13 mouse cellular contexts compared by ENCODE assay signal in the genomic region with DNA sequence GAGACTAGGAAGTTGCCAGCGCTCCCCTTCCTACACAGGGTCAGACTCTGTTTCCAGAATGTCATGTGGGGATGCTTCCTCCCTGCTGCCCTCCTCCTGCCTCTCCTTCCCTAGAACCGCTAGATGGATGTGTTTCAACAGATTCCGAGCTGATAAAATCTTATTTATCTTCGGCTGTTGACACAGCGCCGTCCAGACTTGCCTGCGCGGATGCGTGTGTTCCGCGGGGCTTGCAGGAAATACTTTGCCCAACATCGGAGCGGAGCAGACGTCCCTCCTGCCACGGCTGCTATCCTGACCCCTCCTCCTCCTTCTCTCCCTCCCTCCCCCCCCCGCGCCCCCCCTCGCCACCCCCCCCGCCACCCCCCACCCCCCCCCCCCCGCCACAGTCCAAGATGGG. TPM values are rescaled to one million over a fixed set of nuclear protein-coding genes. Genes with fewer than 3 reads are reported as not detected.
DNase-seq lines count a peak whose midpoint lies in the region; ATAC-seq lines count a peak whose summit lies in the region.
"Had no signal": no experiment of that assay in that cellular context is flagged by ENCODE, and none has a peak within 500 bp of the region (broad histone marks: within the 10 kb centered on the region; RNA-seq: fewer than 3 reads in every experiment).

No protein-coding gene starts in this region.

- peaks cover 32% of the 10 kb centered on the region for H3K27me3 ChIP-seq in limb, embryonic 11.5 days (ENCODE audit: control insufficient read depth, insufficient read depth, low read length)
- peaks cover 59% of the 10 kb centered on the region for H3K27me3 ChIP-seq in limb, embryonic 10.5 days (ENCODE audit: low read depth, poor library complexity, severe bottlenecking)
- H3K27me3 ChIP-seq in forebrain, embryonic 13.5 days: peaks cover 41% of the 10 kb centered on the region
- peaks cover 26% of the 10 kb centered on the region for H3K27me3 ChIP-seq in hindbrain, embryonic 16.5 days (replicated peaks; ENCODE audit: control insufficient read depth, insufficient read depth, low read length)
- peaks cover 49% of the 10 kb centered on the region for H3K27me3 ChIP-seq in neural tube, embryonic 13.5 days

- no peak for ATAC-seq in limb, embryonic 11.5 days (ENCODE audit: insufficient number of reproducible peaks, low FRiP score, low TSS enrichment, low read depth)
- ATAC-seq in forebrain, embryonic 13.5 days: no peak
- no peak for ATAC-seq in hindbrain, embryonic 16.5 days
- no peak for ATAC-seq in neural tube, embryonic 13.5 days (ENCODE audit: low read depth)

- H3K4me3 ChIP-seq in limb, embryonic 11.5 days (ENCODE audit: low read depth, low read length): no peak overlapping the region
- H3K4me3 ChIP-seq in limb, embryonic 10.5 days: no peak overlapping the region
- H3K4me3 ChIP-seq in forebrain, embryonic 13.5 days: peak overlapping the region; percentile 11; the same call in 1 of the 2 replicates
- H3K4me3 ChIP-seq in hindbrain, embryonic 16.5 days (ENCODE audit: low read length): peak overlapping the region; percentile 19; the same call in 1 of the 2 replicates
- peak overlapping the region; percentile 16; the same call in 1 of the 2 replicates for H3K4me3 ChIP-seq in neural tube, embryonic 13.5 days
- H3K4me3 ChIP-seq: heart, adult 2 months had no signal

- no peak overlapping the region for H3K9ac ChIP-seq in limb, embryonic 11.5 days (ENCODE audit: low read length)
- no peak overlapping the region for H3K9ac ChIP-seq in forebrain, embryonic 13.5 days
- H3K9ac ChIP-seq in hindbrain, embryonic 16.5 days (ENCODE audit: low read depth, low read length): no peak overlapping the region; the same call in 1 of the 2 replicates
- H3K9ac ChIP-seq in neural tube, embryonic 13.5 days: 0 out of 2 replicates have a peak overlapping the region, but pooled peaks have one; percentile 34
- H3K9ac ChIP-seq: lung, embryonic 14.5 days had no signal

- peak; percentile 26 for DNase-seq in limb, embryonic 11.5 days (ENCODE audit: low spot score)
- no peak for DNase-seq in limb, embryonic 10.5 days (ENCODE audit: low spot score)
- no peak for DNase-seq in testis, postnatal 10 days (ENCODE audit: low spot score)
- no peak for DNase-seq in cerebellum, adult 11 months
- DNase-seq in spleen, postnatal 36 days (ENCODE audit: low spot score in 2 of 2): no peak
- DNase-seq: heart, adult 2 months; layer of hippocampus, adult 9-11 months; spleen, adult 18-20 months had no signal

- WGBS in limb, embryonic 11.5 days: under 1% methylated on average over 15 of the region's 20 CpGs
- under 1% methylated on average over 15 of the region's 20 CpGs for WGBS in limb, embryonic 10.5 days
- WGBS in forebrain, embryonic 13.5 days: under 1% methylated on average over 16 of the region's 20 CpGs
- WGBS in hindbrain, embryonic 16.5 days: 3% methylated on average over 16 of the region's 20 CpGs
- under 1% methylated on average over 15 of the region's 20 CpGs for WGBS in neural tube, embryonic 13.5 days

- H3K27ac ChIP-seq in limb, embryonic 11.5 days (replicated peaks; ENCODE audit: low read depth, low read length): no peak overlapping the region
- H3K27ac ChIP-seq in limb, embryonic 10.5 days: no peak overlapping the region
- no peak overlapping the region for H3K27ac ChIP-seq in forebrain, embryonic 13.5 days
- H3K27ac ChIP-seq in hindbrain, embryonic 16.5 days (ENCODE audit: low read depth, low read length): no peak overlapping the region
- H3K27ac ChIP-seq in neural tube, embryonic 13.5 days (replicated peaks): no peak overlapping the region
- H3K27ac ChIP-seq: heart, adult 2 months had no signal

- H3K9me3 ChIP-seq in limb, embryonic 11.5 days (ENCODE audit: control insufficient read depth, low read length): no peaks in the 10 kb centered on the region
- H3K9me3 ChIP-seq in limb, embryonic 10.5 days (replicated peaks): no peaks in the 10 kb centered on the region
- no peaks in the 10 kb centered on the region for H3K9me3 ChIP-seq in forebrain, embryonic 13.5 days (replicated peaks)
- H3K9me3 ChIP-seq in hindbrain, embryonic 16.5 days (ENCODE audit: control insufficient read depth, low read length): no peaks in the 10 kb centered on the region
- no peaks in the 10 kb centered on the region for H3K9me3 ChIP-seq in neural tube, embryonic 13.5 days

- no peaks in the 10 kb centered on the region for H3K36me3 ChIP-seq in limb, embryonic 11.5 days (ENCODE audit: control insufficient read depth, insufficient read depth, low read length)
- no peaks in the 10 kb centered on the region for H3K36me3 ChIP-seq in limb, embryonic 10.5 days
- H3K36me3 ChIP-seq in forebrain, embryonic 13.5 days (ENCODE audit: poor library complexity, severe bottlenecking): no peaks in the 10 kb centered on the region
- no peaks in the 10 kb centered on the region for H3K36me3 ChIP-seq in hindbrain, embryonic 16.5 days (ENCODE audit: control insufficient read depth, insufficient read depth, low read length)
- H3K36me3 ChIP-seq in neural tube, embryonic 13.5 days: no peaks in the 10 kb centered on the region

- H3K4me2 ChIP-seq in limb, embryonic 11.5 days (ENCODE audit: low read depth, severe bottlenecking): no peak overlapping the region
- H3K4me2 ChIP-seq in forebrain, embryonic 13.5 days: peak overlapping the region; percentile 27
- peak overlapping the region; percentile 41 for H3K4me2 ChIP-seq in hindbrain, embryonic 16.5 days (ENCODE audit: low read length)
- peak overlapping the region; percentile 38 for H3K4me2 ChIP-seq in neural tube, embryonic 13.5 days
- H3K4me2 ChIP-seq: lung, embryonic 14.5 days had no signal

- H3K4me1 ChIP-seq in limb, embryonic 11.5 days (ENCODE audit: control insufficient read depth, insufficient read depth, low read length): no peaks in the 10 kb centered on the region
- H3K4me1 ChIP-seq in limb, embryonic 10.5 days: no peaks in the 10 kb centered on the region
- no peaks in the 10 kb centered on the region for H3K4me1 ChIP-seq in forebrain, embryonic 13.5 days
- H3K4me1 ChIP-seq in hindbrain, embryonic 16.5 days (ENCODE audit: control insufficient read depth, insufficient read depth, low read depth, low read length): peaks cover 5% of the 10 kb centered on the region; the same call in 1 of the 2 replicates
- peaks cover 10% of the 10 kb centered on the region for H3K4me1 ChIP-seq in neural tube, embryonic 13.5 days (replicated peaks)

RNA-seq across cellular contexts. Expression of gene Ccdc27, which starts 29.0 kb away (rescaled TPM):
- polyA plus RNA-seq in limb, embryonic 11.5 days (2014; fragmentation: Nextera tagmentation; extraction: Ambion mirVana): not detected in 2 replicates
- polyA plus RNA-seq in limb, embryonic 10.5 days (2016; fragmentation: Nextera tagmentation; extraction: Ambion mirVana): not detected in 2 replicates
- polyA plus RNA-seq in forebrain, embryonic 13.5 days (2015; fragmentation: Nextera tagmentation; extraction: Ambion mirVana): not detected in 2 replicates
- not detected in 2 replicates for polyA plus RNA-seq in hindbrain, embryonic 16.5 days (2015; fragmentation: Nextera tagmentation; extraction: Ambion mirVana)
- not detected in 2 replicates for polyA plus RNA-seq in neural tube, embryonic 13.5 days (2015; fragmentation: Nextera tagmentation; extraction: Ambion mirVana)
- polyA plus RNA-seq: heart, adult 2 months; limb, embryonic 14.5 days had no signal

RNA-seq across cellular contexts. Expression of gene Smim1, which starts 45.5 kb away (rescaled TPM):
- polyA plus RNA-seq in limb, embryonic 11.5 days (2014; fragmentation: Nextera tagmentation; extraction: Ambion mirVana): 9.1 and 9.6 TPM in 2 replicates
- 12.7 and 27.4 TPM in 2 replicates for polyA plus RNA-seq in limb, embryonic 10.5 days (2016; fragmentation: Nextera tagmentation; extraction: Ambion mirVana)
- polyA plus RNA-seq in forebrain, embryonic 13.5 days (2015; fragmentation: Nextera tagmentation; extraction: Ambion mirVana): 2.2 TPM in 2 replicates
- polyA plus RNA-seq in hindbrain, embryonic 16.5 days (2015; fragmentation: Nextera tagmentation; extraction: Ambion mirVana): 13.9 and 14.9 TPM in 2 replicates
- polyA plus RNA-seq in neural tube, embryonic 13.5 days (2015; fragmentation: Nextera tagmentation; extraction: Ambion mirVana): 7.8 and 9.3 TPM in 2 replicates

RNA-seq across cellular contexts. Expression of gene Lrrc47, which starts 60.0 kb away (rescaled TPM):
- 14.9 and 16.0 TPM in 2 replicates for polyA plus RNA-seq in limb, embryonic 11.5 days (2014; fragmentation: Nextera tagmentation; extraction: Ambion mirVana)
- 28.3 and 32.2 TPM in 2 replicates for polyA plus RNA-seq in limb, embryonic 10.5 days (2016; fragmentation: Nextera tagmentation; extraction: Ambion mirVana)
- polyA plus RNA-seq in forebrain, embryonic 13.5 days (2015; fragmentation: Nextera tagmentation; extraction: Ambion mirVana): 20.3 and 20.9 TPM in 2 replicates
- polyA plus RNA-seq in hindbrain, embryonic 16.5 days (2015; fragmentation: Nextera tagmentation; extraction: Ambion mirVana): 12.8 and 15.8 TPM in 2 replicates
- 24.0 and 25.2 TPM in 2 replicates for polyA plus RNA-seq in neural tube, embryonic 13.5 days (2015; fragmentation: Nextera tagmentation; extraction: Ambion mirVana)

Comparison
In these comparisons a context has a peak if more than half of its experiments do, and no peak if none do; other contexts are left out.
1. H3K4me3 ChIP-seq: peak in forebrain, embryonic 13.5 days (single experiment), hindbrain, embryonic 16.5 days (single experiment) and neural tube, embryonic 13.5 days (single experiment); none in limb, embryonic 11.5 days (single experiment) and limb, embryonic 10.5 days (single experiment).